Mouse (Mus musculus): ENCODE results near the gene Pacs2.

- TF ChIP-seq EP300 (IDR thresholded peaks at IDR 0.05) (no peak), CTCF (IDR thresholded peaks at IDR 0.05) (peak; percentile 90)
These were observed 9.3 kb upstream of the Pacs2 start for GRCm38 (mm10) chr12:113004993-113005392.
